Mouse (Mus musculus) CH12.LX (cell line): Measurements from ENCODE around the gene Esr2. TPM values are rescaled to one million over a fixed set of nuclear protein-coding genes. Genes with fewer than 3 reads are reported as not detected.
"Not testable (repeated sequence)": the region's sequence is repeated elsewhere in the genome, so short reads cannot be mapped to it uniquely, and the experiment has no call there.

Source experiments
- DNase-seq: peaks from one replicate; pipeline ENCODE4 v3.0.0-alpha.2; 2013; ENCODE audit errors: extremely low read depth
- H3K27ac ChIP-seq: 2 replicates; pipeline ENCODE4 v1.5.1; 2012; ENCODE audit warnings: low read depth, mild to moderate bottlenecking, control low read depth, moderate library complexity; ENCODE audit not compliant: insufficient read depth
- H3K27me3 ChIP-seq: replicated peaks from 2 replicates; pipeline ENCODE3; 2012; ENCODE audit warnings: inconsistent platforms
- H3K36me3 ChIP-seq, 2 experiments: replicated peaks in 1 of 2; 2 replicates each; pipeline versions ENCODE3 to v1.6.1; 2012; ENCODE audit warnings: inconsistent platforms in 1 of 2, low read length in 1 of 2, mild to moderate bottlenecking in 1 of 2, mixed read lengths in 1 of 2, moderate library complexity in 1 of 2; ENCODE audit not compliant: control insufficient read depth in 1 of 2, insufficient read depth in 1 of 2
- H3K4me1 ChIP-seq, 2 experiments: 2 replicates each; pipeline ENCODE4 v1.6.1; 2012; ENCODE audit warnings: inconsistent platforms in 1 of 2, moderate library complexity in 1 of 2; ENCODE audit not compliant: insufficient read depth in 2 of 2, control insufficient read depth in 1 of 2
- H3K4me2 ChIP-seq: 2 replicates; pipeline ENCODE4 v1.6.1; 2012; ENCODE audit warnings: low read depth, mild to moderate bottlenecking, control low read depth; ENCODE audit not compliant: poor library complexity, insufficient read depth, severe bottlenecking
- H3K4me3 ChIP-seq, 3 experiments: fragments of 150-350 bp in 1 of 3; sonication (generic) in 1 of 3; replicated peaks in 1 of 3; 2 replicates each; pipeline versions ENCODE3 to v1.5.1; 2011 to 2012; ENCODE audit warnings: low read depth in 2 of 3, low read length in 2 of 3, mild to moderate bottlenecking in 2 of 3, moderate library complexity in 2 of 3, control low read depth in 1 of 3, improper control_type of control experiment in 1 of 3, inconsistent platforms in 1 of 3, mixed read lengths in 1 of 3; ENCODE audit not compliant: poor library complexity in 1 of 3
- H3K79me2 ChIP-seq: replicated peaks from 2 replicates; pipeline ENCODE4 v1.6.1; 2012; ENCODE audit warnings: mild to moderate bottlenecking, moderate library complexity; ENCODE audit not compliant: control insufficient read depth, poor library complexity, insufficient read depth, severe bottlenecking; ENCODE audit errors: extremely low read depth
- H3K9ac ChIP-seq: 2 replicates; pipeline ENCODE4 v1.6.1; 2012; ENCODE audit warnings: low read depth, mild to moderate bottlenecking, control low read depth, moderate library complexity; ENCODE audit not compliant: insufficient read depth
- H3K9me3 ChIP-seq: replicated peaks from 2 replicates; pipeline ENCODE3; 2012; ENCODE audit warnings: low read length, inconsistent platforms, mixed read lengths
- CTCF ChIP-seq, 2 experiments: IDR thresholded peaks in 1 of 2; conservative IDR thresholded peaks in 1 of 2; 2 replicates each; pipeline ENCODE4 v1.5.1; 2011 to 2012; ENCODE audit warnings: low read depth in 2 of 2, low read length in 2 of 2, improper control_type of control experiment in 1 of 2, inconsistent platforms in 1 of 2, mild to moderate bottlenecking in 1 of 2, moderate library complexity in 1 of 2
- ELF1 ChIP-seq: IDR thresholded peaks from 2 replicates; pipeline ENCODE4 v1.6.1; 2014; ENCODE audit warnings: low read depth, mild to moderate bottlenecking, inconsistent platforms, low read length, improper control_type of control experiment
- GABPA ChIP-seq: IDR thresholded peaks from 2 replicates; pipeline ENCODE4 v1.6.1; 2012; ENCODE audit warnings: low read depth, low read length, improper control_type of control experiment, inconsistent platforms; ENCODE audit not compliant: insufficient replicate concordance
- HCFC1 ChIP-seq: IDR thresholded peaks from 2 replicates; pipeline ENCODE4 v1.6.1; 2012; ENCODE audit warnings: low read depth, mild to moderate bottlenecking, inconsistent platforms, low read length, improper control_type of control experiment
- JUND ChIP-seq: conservative IDR thresholded peaks from 2 replicates; pipeline ENCODE4 v1.6.1; 2011; ENCODE audit warnings: low read depth, low read length, improper control_type of control experiment
- MAX ChIP-seq: IDR thresholded peaks from 2 replicates; pipeline ENCODE4 v1.6.1; 2011; ENCODE audit warnings: low read length, improper control_type of control experiment
- MAZ ChIP-seq: IDR thresholded peaks from 2 replicates; pipeline ENCODE4 v1.6.1; 2012; ENCODE audit warnings: low read depth, mild to moderate bottlenecking, inconsistent platforms, low read length, improper control_type of control experiment, moderate library complexity
- MEF2A ChIP-seq: IDR thresholded peaks from 2 replicates; pipeline ENCODE4 v1.6.1; 2014; ENCODE audit warnings: low read depth, mild to moderate bottlenecking, inconsistent platforms, low read length, improper control_type of control experiment, borderline replicate concordance
- NRF1 ChIP-seq: IDR thresholded peaks from 2 replicates; pipeline ENCODE4 v1.6.1; 2014; ENCODE audit warnings: low read depth, mild to moderate bottlenecking, inconsistent platforms, low read length, improper control_type of control experiment, moderate library complexity
- PAX5 ChIP-seq: IDR thresholded peaks from 2 replicates; pipeline ENCODE4 v1.6.1; 2012; ENCODE audit warnings: low read length, inconsistent platforms, mixed read lengths
- POLR2AphosphoS2 ChIP-seq: IDR thresholded peaks from 2 replicates; pipeline ENCODE4 v1.6.1; 2011; ENCODE audit warnings: low read depth, low read length, improper control_type of control experiment
- RCOR1 ChIP-seq: conservative IDR thresholded peaks from 2 replicates; pipeline ENCODE4 v1.6.1; 2012; ENCODE audit warnings: low read depth, mild to moderate bottlenecking, inconsistent platforms, low read length, improper control_type of control experiment
- SIN3A ChIP-seq: IDR thresholded peaks from 2 replicates; pipeline ENCODE4 v1.6.1; 2012; ENCODE audit warnings: low read length, improper control_type of control experiment, inconsistent platforms
- UBTF ChIP-seq: IDR thresholded peaks from 2 replicates; pipeline ENCODE4 v1.6.1; 2012; ENCODE audit warnings: low read depth, mild to moderate bottlenecking, inconsistent platforms, low read length, improper control_type of control experiment, moderate library complexity
- USF1 ChIP-seq: IDR thresholded peaks from 2 replicates; pipeline ENCODE4 v1.6.1; 2014; ENCODE audit warnings: low read depth, mild to moderate bottlenecking, inconsistent platforms, low read length, improper control_type of control experiment
- USF2 ChIP-seq: conservative IDR thresholded peaks from 2 replicates; pipeline ENCODE4 v1.6.1; 2011; ENCODE audit warnings: low read depth, low read length, improper control_type of control experiment
- ZC3H11A ChIP-seq: IDR thresholded peaks from 2 replicates; pipeline ENCODE4 v1.6.1; 2012; ENCODE audit warnings: low read depth, mild to moderate bottlenecking, inconsistent platforms, low read length, improper control_type of control experiment
- ZKSCAN1 ChIP-seq: IDR thresholded peaks from 2 replicates; pipeline ENCODE4 v1.6.1; 2012; ENCODE audit warnings: low read depth, inconsistent platforms, low read length, improper control_type of control experiment, borderline replicate concordance
- ZMIZ1 ChIP-seq: IDR thresholded peaks from 2 replicates; pipeline ENCODE4 v1.6.1; 2012; ENCODE audit warnings: low read depth, mild to moderate bottlenecking, inconsistent platforms, low read length, improper control_type of control experiment
- ZNF384 ChIP-seq: IDR thresholded peaks from 2 replicates; pipeline ENCODE4 v1.6.1; 2012; ENCODE audit warnings: low read depth, low read length, improper control_type of control experiment, inconsistent platforms
- dilution Hi-C: fragments of 300-500 bp; cut with MboI; formaldehyde crosslinking; loops from 2 replicates; pipeline ENCODE4 v1.14.3; 2020; ENCODE audit warnings: low sequenced_read_pairs; ENCODE audit not compliant: extremely low pct_unique_long_range_greater_than_20kb, extremely low pct_ligation_motif_present
- in situ Hi-C: fragments of 300-500 bp; cut with MboI; formaldehyde crosslinking; loops from 3 replicates; pipeline ENCODE4 v1.14.3; 2019; ENCODE audit warnings: low sequenced_read_pairs, low pct_ligation_motif_present, low pct_unique_long_range_greater_than_20kb, mixed read lengths
- polyA plus RNA-seq: library from polyadenylated mRNA; unstranded; fragments of >175 nt; gene quantifications from 2 replicates; pipeline ENCODE4 v1.2.1, GENCODE M21; 2012; ENCODE audit warnings: low read depth; ENCODE audit not compliant: insufficient read length
- total RNA-seq, 2 experiments: library from RNA; depleted of rRNA; stranded (reverse); fragments of 300-350 nt in 1 of 2; fragments of >200 nt in 1 of 2; gene quantifications; 2 replicates each; pipeline ENCODE4 v1.2.3; 2012 to 2014

The Esr2 gene
- total RNA-seq (2012; rRNA removed) (0.04 TPM in 2 replicates), total RNA-seq (2014; rRNA removed) (not detected in 2 replicates), polyA plus RNA-seq (not detected in 2 replicates)

DNA sequence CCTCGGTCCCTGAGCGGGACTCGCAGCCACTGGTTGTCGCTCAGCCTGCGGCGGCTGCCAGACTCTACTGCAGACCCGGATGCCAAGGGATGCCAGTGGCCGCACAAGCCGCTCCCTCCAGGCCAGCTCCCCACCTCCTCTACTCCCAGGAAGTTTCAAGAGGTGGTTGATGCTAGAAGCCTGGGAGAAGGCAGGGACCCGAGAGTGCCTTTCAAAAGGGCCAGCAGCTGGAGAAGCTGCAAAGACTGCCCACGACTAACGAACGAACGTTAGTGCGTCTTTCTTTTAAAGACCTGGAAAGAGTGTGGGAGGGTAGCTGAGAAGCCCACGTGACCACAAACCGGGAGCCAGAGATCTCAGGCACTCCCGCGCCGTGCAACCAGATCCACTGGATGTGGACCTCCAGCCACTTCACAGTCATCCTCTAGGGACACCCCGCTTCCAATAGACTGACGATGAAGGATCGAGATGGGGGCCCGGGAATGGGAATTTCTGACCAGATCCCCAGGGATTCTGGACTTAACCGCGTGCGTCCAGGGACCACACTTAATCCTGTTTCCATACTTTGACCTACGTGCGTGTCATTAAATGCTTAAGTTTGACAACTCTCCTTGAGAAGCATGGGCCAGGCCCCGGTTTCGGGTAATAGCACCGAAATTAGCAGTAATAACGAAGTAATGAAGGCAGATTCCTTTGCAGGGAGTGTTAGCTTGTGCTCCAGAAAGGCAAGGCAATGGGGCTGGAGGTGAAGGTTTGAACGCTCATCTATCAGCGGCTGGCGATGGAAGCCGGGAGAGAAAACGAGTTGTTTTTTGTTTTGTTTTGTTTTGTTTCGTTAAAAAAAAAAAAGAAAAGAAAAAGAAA is at the start of gene Esr2:
Esr2 (minus strand) TSS at position 260 of the 864 bp plus-strand sequence.
- peak within 1 kb of the TSS; percentile 92 for H3K4me2 ChIP-seq
- no peaks in the 10 kb centered on the region for H3K9me3 ChIP-seq
- no peak for DNase-seq
- no peaks in the 10 kb centered on the region for H3K27me3 ChIP-seq
- H3K79me2 ChIP-seq: no peaks in the 10 kb centered on the region
- peak; percentile 22 for TF ChIP-seq USF2
- TF ChIP-seq HCFC1: no peak
- TF ChIP-seq USF1: peak; percentile 68
- TF ChIP-seq, all 38 proteins: peak for 2
- in situ Hi-C loops: loop anchor here (5.0 to 25.0 kb wide), 2 partner anchors 160 to 390 kb away; no protein-coding TSS in a partner anchor
- no peaks in the 10 kb centered on the region for H3K36me3 ChIP-seq
- H3K4me1 ChIP-seq: no peaks in the 10 kb centered on the region
- dilution Hi-C loops: no loop called here
- H3K27ac ChIP-seq: no peak within 1 kb of the TSS
- peak within 1 kb of the TSS in 2 of 3 experiments; percentile 30 to 53 for H3K4me3 ChIP-seq
- peak within 1 kb of the TSS; percentile 22; the same call in 1 of the 2 replicates for H3K9ac ChIP-seq

DNA sequence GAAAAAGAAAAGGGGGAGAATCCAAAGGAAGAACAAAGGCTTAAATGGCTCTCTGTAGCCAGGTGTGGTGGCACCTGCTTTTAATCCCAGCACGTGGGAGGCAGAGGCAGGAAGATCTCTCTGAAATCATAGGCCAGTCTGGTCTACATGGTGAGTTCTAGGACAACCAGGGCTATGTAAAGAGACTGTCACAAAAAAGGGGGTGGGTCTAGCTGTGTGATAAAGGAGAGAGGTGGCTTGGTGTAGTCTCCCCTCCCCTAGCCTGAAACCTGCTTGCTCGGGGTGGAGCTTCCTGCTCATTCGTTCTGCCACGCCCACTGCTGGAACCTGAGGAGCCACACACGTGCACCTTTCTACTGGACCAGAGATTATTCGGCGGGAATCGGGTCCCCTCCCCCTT is 45.0 kb upstream of the Esr2 start:
- DNase-seq, H3K36me3 ChIP-seq, H3K4me2 ChIP-seq, H3K27ac ChIP-seq, H3K27me3 ChIP-seq, dilution Hi-C loops, H3K79me2 ChIP-seq, H3K4me3 ChIP-seq, in situ Hi-C loops, H3K9ac ChIP-seq, H3K4me1 ChIP-seq, H3K9me3 ChIP-seq: not testable (repeated sequence)

DNA sequence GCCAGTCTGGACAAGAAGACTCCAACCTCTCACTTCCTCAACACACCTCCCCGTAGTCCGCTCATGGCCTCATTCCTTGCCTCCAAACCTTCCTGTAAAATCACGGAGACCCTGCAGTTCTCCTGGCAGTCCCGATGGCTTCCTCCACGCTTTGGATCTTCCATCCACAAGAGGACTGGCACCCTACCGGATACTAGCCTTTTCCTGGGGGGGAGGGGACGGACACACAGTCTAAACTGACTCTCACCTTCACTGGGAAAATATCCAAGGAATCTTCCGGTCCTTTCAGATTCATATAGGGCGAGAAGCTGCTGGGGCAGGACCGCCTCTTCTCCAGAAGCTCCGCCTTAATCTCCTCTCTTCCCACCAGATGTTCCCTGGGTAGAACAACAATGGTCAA is 39.7 kb upstream of the Esr2 start:
- in situ Hi-C loops (no loop called here), dilution Hi-C loops (no loop called here)
- DNase-seq: no peak
- H3K9ac ChIP-seq: no peak overlapping the region
- no peak for TF ChIP-seq ELF1
- TF ChIP-seq MAZ: no peak
- no peak for TF ChIP-seq ZKSCAN1
- TF ChIP-seq ZNF384: no peak
- no peak for TF ChIP-seq CTCF (conservative IDR thresholded peaks at IDR 0.05 in 1 of 2, IDR thresholded peaks at IDR 0.05 in 1 of 2; ENCODE audit: low read depth in 2 of 2, low read length in 2 of 2)
- TF ChIP-seq ZC3H11A: no peak
- no peak for TF ChIP-seq RCOR1
- TF ChIP-seq MAX: no peak
- TF ChIP-seq UBTF: no peak
- no peak for TF ChIP-seq MEF2A
- no peak for TF ChIP-seq USF1
- no peak for TF ChIP-seq SIN3A
- TF ChIP-seq NRF1: no peak
- no peak for TF ChIP-seq JUND
- TF ChIP-seq POLR2AphosphoS2: no peak
- TF ChIP-seq ZMIZ1: no peak
- TF ChIP-seq HCFC1: no peak
- no peak for TF ChIP-seq PAX5
- TF ChIP-seq GABPA: no peak
- H3K27me3 ChIP-seq: no peaks in the 10 kb centered on the region
- no peaks in the 10 kb centered on the region for H3K9me3 ChIP-seq
- no peaks in the 10 kb centered on the region for H3K79me2 ChIP-seq
- H3K4me2 ChIP-seq: no peak overlapping the region
- peaks cover 3 to 12% of the 10 kb centered on the region in 2 experiments for H3K4me1 ChIP-seq
- H3K4me3 ChIP-seq: no peak overlapping the region
- no peaks in the 10 kb centered on the region for H3K36me3 ChIP-seq
- H3K27ac ChIP-seq: no peak overlapping the region
